Mouse (Mus musculus): ENCODE data around the gene Enpp3. TPM values are rescaled to one million over a fixed set of nuclear protein-coding genes. Genes with fewer than 3 reads are reported as not detected.

Gene Enpp3
- total and polyA plus RNA-seq, 2 experiments, result 12.4 to 39.7 TPM

DNA sequence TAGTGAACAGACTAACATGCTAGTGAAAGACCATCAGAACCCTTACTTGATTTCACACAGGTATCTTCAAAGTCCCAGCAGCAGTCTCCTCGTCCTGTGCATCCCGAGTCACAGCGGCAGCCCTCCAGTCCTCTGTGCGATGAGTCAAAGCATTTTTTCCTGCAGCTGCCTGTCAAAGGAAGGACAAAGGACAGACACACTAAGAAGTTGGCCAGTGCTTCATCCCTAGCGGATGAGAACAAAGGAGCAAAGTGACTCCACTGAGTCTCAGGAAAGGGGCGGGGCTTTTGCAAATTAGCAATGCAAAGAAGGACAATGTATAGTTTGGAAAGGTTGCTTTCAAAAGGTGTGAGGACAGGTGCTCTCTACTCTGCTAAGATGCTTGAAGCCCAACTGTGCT, 16.5 kb downstream of the Enpp3 start:
- Histone ChIP-seq H3K9ac (ENCODE audit: low read depth, low read length) (no peak overlapping the region), H3K4me1 (ENCODE audit: control insufficient read depth, insufficient read depth, low read length) (no peaks in the 10 kb centered on the region), H3K79me2 (ENCODE audit: control insufficient read depth, insufficient read depth, low read length) (no peaks in the 10 kb centered on the region; the same call in 1 of the 2 replicates), H3K4me3 (ENCODE audit: insufficient read depth, low read depth, low read length) (no peak overlapping the region), H3K27ac (replicated peaks; ENCODE audit: insufficient read depth, low read depth, low read length) (no peak overlapping the region), H3K27me3 (ENCODE audit: control insufficient read depth, insufficient read depth, low read length) (no peaks in the 10 kb centered on the region), H3K36me3 (ENCODE audit: control insufficient read depth, insufficient read depth, low read length) (peaks cover 41% of the 10 kb centered on the region)
- no peak for DNase-seq (ENCODE audit: extremely low read depth, low read depth, low spot score)
- 81% methylated on average over 6 of the region's 6 CpGs for WGBS
- TF ChIP-seq POLR2A (IDR thresholded peaks at IDR 0.05; ENCODE audit: extremely low read depth, insufficient read depth, low read length) (no peak), CTCF (IDR thresholded peaks at IDR 0.05; ENCODE audit: low read depth, low read length) (no peak)

DNA sequence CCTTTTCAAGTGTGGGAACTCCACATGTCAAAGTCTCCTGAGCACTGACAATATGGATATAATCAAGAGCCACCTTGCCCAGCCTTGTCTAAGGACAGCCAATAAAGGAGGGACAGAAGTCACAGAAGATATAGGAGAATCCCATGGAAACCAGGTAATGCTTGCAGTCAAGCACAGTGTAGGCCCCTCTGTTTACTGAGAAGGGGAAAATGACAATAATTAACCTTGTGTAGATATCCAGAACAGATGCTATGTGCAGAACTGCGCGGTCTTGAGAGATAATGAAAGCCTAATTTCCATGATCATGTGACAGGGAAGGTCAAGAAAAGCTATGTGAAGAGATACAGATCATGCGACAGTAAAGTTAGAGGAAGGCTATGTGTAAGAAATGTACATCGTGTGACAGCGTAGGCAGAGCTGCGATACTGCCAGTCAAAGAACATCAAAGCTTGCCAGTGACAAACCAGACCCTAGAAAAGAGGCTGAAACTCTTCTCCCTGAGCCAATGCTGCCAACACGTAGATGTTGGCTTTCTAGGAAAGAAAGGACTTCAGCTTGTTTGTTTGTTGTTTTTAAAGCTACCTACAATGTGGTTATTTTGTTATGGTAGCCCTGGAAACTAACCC, 17.1 kb downstream of the Enpp3 start:
- 81% methylated on average over 7 of the region's 7 CpGs for WGBS
- Histone ChIP-seq H3K79me2 (ENCODE audit: control insufficient read depth, insufficient read depth, low read length) (no peaks in the 10 kb centered on the region; the same call in 1 of the 2 replicates), H3K4me1 (ENCODE audit: control insufficient read depth, insufficient read depth, low read length) (no peaks in the 10 kb centered on the region), H3K36me3 (ENCODE audit: control insufficient read depth, insufficient read depth, low read length) (peaks cover 41% of the 10 kb centered on the region), H3K9ac (ENCODE audit: low read depth, low read length) (no peak overlapping the region), H3K4me3 (ENCODE audit: insufficient read depth, low read depth, low read length) (no peak overlapping the region), H3K27ac (replicated peaks; ENCODE audit: insufficient read depth, low read depth, low read length) (no peak overlapping the region), H3K27me3 (ENCODE audit: control insufficient read depth, insufficient read depth, low read length) (no peaks in the 10 kb centered on the region)
- DNase-seq (ENCODE audit: extremely low read depth, low read depth, low spot score), result no peak
- no peak for TF ChIP-seq POLR2A (IDR thresholded peaks at IDR 0.05; ENCODE audit: extremely low read depth, insufficient read depth, low read length)

DNA sequence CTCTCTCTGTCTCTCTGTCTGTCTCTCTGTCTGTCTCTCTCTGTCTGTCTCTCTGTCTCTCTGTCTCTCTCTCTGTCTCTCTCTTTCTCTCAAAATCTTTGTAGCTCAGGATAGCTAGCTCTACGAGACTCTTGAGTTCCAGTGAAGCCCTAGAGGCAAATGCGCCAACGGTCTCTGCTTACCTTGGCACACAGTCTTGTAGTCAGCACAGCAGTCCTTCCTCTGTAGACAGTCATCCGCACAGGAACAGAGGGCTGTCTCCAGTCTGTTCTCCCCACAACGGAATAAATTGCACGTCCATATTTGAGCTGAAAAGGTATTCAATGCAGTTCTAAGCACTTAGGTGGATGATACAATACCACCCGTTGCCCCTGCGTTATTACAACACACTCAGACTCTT, 18.0 kb downstream of the Enpp3 start:
- Histone ChIP-seq H3K27me3 (ENCODE audit: control insufficient read depth, insufficient read depth, low read length) (no peaks in the 10 kb centered on the region), H3K9ac (ENCODE audit: low read depth, low read length) (no peak overlapping the region), H3K36me3 (ENCODE audit: control insufficient read depth, insufficient read depth, low read length) (peaks cover 50% of the 10 kb centered on the region), H3K27ac (replicated peaks; ENCODE audit: insufficient read depth, low read depth, low read length) (no peak overlapping the region), H3K4me3 (ENCODE audit: insufficient read depth, low read depth, low read length) (no peak overlapping the region), H3K4me1 (ENCODE audit: control insufficient read depth, insufficient read depth, low read length) (no peaks in the 10 kb centered on the region), H3K79me2 (ENCODE audit: control insufficient read depth, insufficient read depth, low read length) (no peaks in the 10 kb centered on the region; the same call in 1 of the 2 replicates)
- WGBS, result 83% methylated on average over 8 of the region's 8 CpGs
- no peak for DNase-seq (ENCODE audit: extremely low read depth, low read depth, low spot score)
- TF ChIP-seq POLR2A (IDR thresholded peaks at IDR 0.05; ENCODE audit: extremely low read depth, insufficient read depth, low read length) (no peak), CTCF (IDR thresholded peaks at IDR 0.05; ENCODE audit: low read depth, low read length) (no peak)

DNA sequence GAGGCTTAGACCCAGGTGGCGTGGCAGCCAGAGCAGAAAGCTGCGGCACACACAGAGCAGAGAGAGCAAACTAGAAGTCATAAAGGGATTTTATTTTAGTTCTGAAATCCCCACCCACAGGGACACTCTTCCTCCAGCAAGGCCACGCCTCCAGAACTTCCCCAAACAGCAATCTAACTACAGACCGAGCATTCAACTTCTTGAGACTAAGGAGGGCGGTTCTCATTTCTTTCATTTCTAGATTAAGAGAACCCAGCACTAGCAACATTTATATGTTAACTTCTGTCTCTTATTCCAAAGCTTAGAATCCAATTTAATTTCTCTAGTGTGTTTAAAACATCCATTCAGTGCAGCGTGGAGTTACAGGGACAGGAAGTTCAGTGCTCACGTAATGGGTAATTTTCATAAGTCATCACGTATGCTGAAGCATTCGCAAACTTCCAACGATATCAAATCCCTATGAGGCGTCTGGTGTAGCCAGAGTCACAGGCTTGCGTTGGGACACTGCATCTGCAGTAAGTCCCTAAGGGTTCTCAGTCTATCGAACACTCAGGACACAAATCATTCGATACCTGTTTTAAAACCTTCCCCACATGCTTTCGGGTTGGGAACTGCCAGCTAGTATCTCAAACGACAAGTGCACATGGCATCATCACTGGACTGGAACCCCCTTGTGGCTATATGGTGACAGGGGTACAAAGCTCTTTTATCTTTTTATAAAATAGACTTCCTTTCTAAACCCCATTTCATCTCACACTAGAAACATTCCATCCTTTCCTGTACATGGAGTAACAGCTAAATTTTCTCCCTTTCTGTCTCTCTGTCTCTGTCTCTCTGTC, 18.7 kb downstream of the Enpp3 start:
- Histone ChIP-seq H3K27ac (replicated peaks; ENCODE audit: insufficient read depth, low read depth, low read length) (no peak overlapping the region), H3K4me1 (ENCODE audit: control insufficient read depth, insufficient read depth, low read length) (no peaks in the 10 kb centered on the region), H3K4me3 (ENCODE audit: insufficient read depth, low read depth, low read length) (peak overlapping the region; percentile 12; the same call in 1 of the 2 replicates)

DNA sequence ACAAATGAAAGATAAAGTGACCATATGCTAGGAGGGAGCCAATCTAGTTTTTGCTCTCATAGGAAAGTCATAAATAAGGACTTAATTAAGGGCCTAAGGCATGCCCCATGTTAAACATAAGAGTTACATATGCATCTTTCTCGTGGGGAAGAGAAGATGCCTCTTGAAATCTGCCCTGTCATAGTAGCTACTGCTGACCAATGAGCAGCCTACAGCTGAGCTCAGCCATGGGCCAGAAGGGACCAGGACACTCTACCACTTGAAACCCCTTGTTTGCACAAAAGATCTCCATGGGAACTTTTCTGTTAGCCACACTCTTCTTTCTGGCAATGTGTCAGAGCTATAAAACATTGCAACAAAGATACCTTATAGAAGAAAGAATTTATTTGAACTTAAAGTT, 19.4 kb downstream of the Enpp3 start:
- H3K36me3 ChIP-seq (ENCODE audit: control insufficient read depth, insufficient read depth, low read length), result peaks cover 49% of the 10 kb centered on the region
- 70% methylated on average over 1 of the region's 1 CpGs for WGBS
- H3K27ac ChIP-seq (replicated peaks; ENCODE audit: insufficient read depth, low read depth, low read length), result no peak overlapping the region
- no peaks in the 10 kb centered on the region for H3K27me3 ChIP-seq (ENCODE audit: control insufficient read depth, insufficient read depth, low read length)
- TF ChIP-seq POLR2A (IDR thresholded peaks at IDR 0.05; ENCODE audit: extremely low read depth, insufficient read depth, low read length) (no peak), CTCF (IDR thresholded peaks at IDR 0.05; ENCODE audit: low read depth, low read length) (no peak)
- no peak overlapping the region for H3K4me3 ChIP-seq (ENCODE audit: insufficient read depth, low read depth, low read length)
- H3K9ac ChIP-seq (ENCODE audit: low read depth, low read length), result no peak overlapping the region
- H3K4me1 ChIP-seq (ENCODE audit: control insufficient read depth, insufficient read depth, low read length), result no peaks in the 10 kb centered on the region
- no peak for DNase-seq (ENCODE audit: extremely low read depth, low read depth, low spot score)
- no peaks in the 10 kb centered on the region for H3K79me2 ChIP-seq (ENCODE audit: control insufficient read depth, insufficient read depth, low read length)

More for the DNA sequence above, 18.7 kb downstream of the Enpp3 start:
- no peak for DNase-seq (ENCODE audit: extremely low read depth, low read depth, low spot score)
- Histone ChIP-seq H3K79me2 (ENCODE audit: control insufficient read depth, insufficient read depth, low read length) (no peaks in the 10 kb centered on the region), H3K9ac (ENCODE audit: low read depth, low read length) (no peak overlapping the region), H3K27me3 (ENCODE audit: control insufficient read depth, insufficient read depth, low read length) (no peaks in the 10 kb centered on the region), H3K36me3 (ENCODE audit: control insufficient read depth, insufficient read depth, low read length) (peaks cover 50% of the 10 kb centered on the region)
- no peak for TF ChIP-seq CTCF (IDR thresholded peaks at IDR 0.05; ENCODE audit: low read depth, low read length)
- WGBS, result 76% methylated on average over 16 of the region's 16 CpGs

DNA sequence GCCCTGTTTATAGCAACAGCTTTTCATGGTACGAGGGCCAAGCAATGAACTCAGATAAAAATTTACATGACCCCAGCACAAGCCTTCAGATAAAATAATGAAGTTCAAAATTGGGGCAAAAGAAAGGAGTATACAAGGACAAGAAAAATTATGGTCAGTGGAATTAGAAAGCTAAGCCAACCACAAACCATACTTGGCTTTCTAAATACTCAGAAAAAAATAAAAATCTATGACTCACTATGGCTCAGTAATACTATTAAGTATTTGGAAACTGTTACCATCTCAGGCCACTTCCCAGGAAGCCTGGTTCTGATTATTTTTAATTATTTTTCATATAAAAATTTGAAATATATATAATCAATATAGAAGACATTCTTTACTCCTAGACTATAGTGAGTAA, 19.8 kb downstream of the Enpp3 start:
- no peaks in the 10 kb centered on the region for H3K4me1 ChIP-seq (ENCODE audit: control insufficient read depth, insufficient read depth, low read length)
- no peak for DNase-seq (ENCODE audit: extremely low read depth, low read depth, low spot score)
- no peak overlapping the region for H3K9ac ChIP-seq (ENCODE audit: low read depth, low read length)
- H3K36me3 ChIP-seq (ENCODE audit: control insufficient read depth, insufficient read depth, low read length), result peaks cover 50% of the 10 kb centered on the region
- H3K79me2 ChIP-seq (ENCODE audit: control insufficient read depth, insufficient read depth, low read length), result no peaks in the 10 kb centered on the region
- no peaks in the 10 kb centered on the region for H3K27me3 ChIP-seq (ENCODE audit: control insufficient read depth, insufficient read depth, low read length)
- no peak overlapping the region for H3K4me3 ChIP-seq (ENCODE audit: insufficient read depth, low read depth, low read length)
- TF ChIP-seq CTCF (IDR thresholded peaks at IDR 0.05; ENCODE audit: low read depth, low read length), result no peak
- no peak for TF ChIP-seq POLR2A (IDR thresholded peaks at IDR 0.05; ENCODE audit: extremely low read depth, insufficient read depth, low read length)
- H3K27ac ChIP-seq (replicated peaks; ENCODE audit: insufficient read depth, low read depth, low read length), result no peak overlapping the region
- WGBS, result 91% methylated on average over 1 of the region's 1 CpGs
